Mouse (Mus musculus) effector memory CD4-positive, alpha-beta T cell, adult 5 months (primary cell): ENCODE measurements around the gene Psmd8. TPM values are rescaled to one million over a fixed set of nuclear protein-coding genes. Genes with fewer than 3 reads are reported as not detected.

Experiments used
- polyA plus RNA-seq: library from polyadenylated mRNA; unstranded; fragments of 100-300 nt; shearing (Covaris generic); gene quantifications from one replicate; pipeline ENCODE4 v1.2.1, GENCODE M21; 2017

Gene Psmd8
- 180 TPM for polyA plus RNA-seq

GRCm38 (mm10) chr7:29180077-29180853 is at the start of gene Psmd8:
Gene Psmd8 (minus strand): TSS chr7:29180701.

GRCm38 (mm10) chr7:29213675-29214082 is 33.2 kb upstream of the Psmd8 start, which contains the start of gene Catsperg1:
Gene Catsperg1 (minus strand): TSS chr7:29214035.

GRCm38 (mm10) chr7:29170066-29170754 is 10.3 kb downstream of the Psmd8 start, which contains the start of the genes Ggn and Spred3:
Gene Ggn (plus strand): TSS chr7:29170210.
Gene Spred3 (minus strand): TSS chr7:29170411.

GRCm38 (mm10) chr7:29155838-29156782 is 24.4 kb downstream of the Psmd8 start, which contains the start of gene Fam98c:
Gene Fam98c (minus strand): TSS chr7:29156234.

GRCm38 (mm10) chr7:29134693-29135386 is 45.7 kb downstream of the Psmd8 start, which contains the start of gene Rasgrp4:
Gene Rasgrp4 (plus strand): TSS chr7:29134851.

GRCm38 (mm10) chr7:29124970-29125369 is 55.5 kb downstream of the Psmd8 start, which contains the start of gene Ryr1:
Gene Ryr1 (minus strand): TSS chr7:29125179.

Other genes starting within 250 kb of the Psmd8 start
- gene Actn4, start 218.4 kb downstream of the Psmd8 start, polyA plus RNA-seq, result 263 TPM
- 292 TPM for gene Eif3k, start 198.8 kb downstream of the Psmd8 start, polyA plus RNA-seq
- 137 TPM for gene Map4k1, start 198.7 kb downstream of the Psmd8 start, polyA plus RNA-seq
- gene Ryr1, start 55.5 kb downstream of the Psmd8 start, polyA plus RNA-seq, result 1.1 TPM
- gene Rasgrp4, start 45.9 kb downstream of the Psmd8 start, polyA plus RNA-seq, result 0.21 TPM
- gene Fam98c, start 24.5 kb downstream of the Psmd8 start, polyA plus RNA-seq, result 50.7 TPM
- gene Ggn, start 10.5 kb downstream of the Psmd8 start, polyA plus RNA-seq, result not detected
- gene Spred3, start 10.3 kb downstream of the Psmd8 start, polyA plus RNA-seq, result not detected
- 0.51 TPM for gene Catsperg1, start 33.3 kb upstream of the Psmd8 start, polyA plus RNA-seq
- 1.6 TPM for gene Kcnk6, start 51.8 kb upstream of the Psmd8 start, polyA plus RNA-seq
- gene Yif1b, start 57.6 kb upstream of the Psmd8 start, polyA plus RNA-seq, result 41.4 TPM
- 1.9 TPM for gene 2200002D01Rik, start 67.8 kb upstream of the Psmd8 start, polyA plus RNA-seq
- 139 TPM for gene Spint2, start 101.2 kb upstream of the Psmd8 start, polyA plus RNA-seq
- gene Ppp1r14a, start 108.6 kb upstream of the Psmd8 start, polyA plus RNA-seq, result not detected
- not detected for gene Dpf1, start 123.2 kb upstream of the Psmd8 start, polyA plus RNA-seq